Mouse (Mus musculus) hindbrain, embryonic 10.5 days (tissue): ENCODE results near the gene Adssl1. TPM values are rescaled to one million over a fixed set of nuclear protein-coding genes. Genes with fewer than 3 reads are reported as not detected.

Experiments
- DNase-seq: peaks from one replicate; pipeline ENCODE4 v3.0.0-alpha.2; 2017; ENCODE audit warnings: low spot score
- H3K27ac ChIP-seq: fragments of 300-500 bp; sonication (generic); 2 replicates; pipeline ENCODE4 v1.5.1; 2016; ENCODE audit warnings: mild to moderate bottlenecking, moderate library complexity
- H3K27me3 ChIP-seq: fragments of 300-500 bp; sonication (generic); 2 replicates; pipeline ENCODE4 v1.6.1; 2016; ENCODE audit warnings: mild to moderate bottlenecking; ENCODE audit not compliant: poor library complexity, insufficient read depth, severe bottlenecking
- H3K36me3 ChIP-seq: fragments of 300-500 bp; sonication (generic); 2 replicates; pipeline ENCODE4 v1.6.1; 2016; ENCODE audit warnings: mild to moderate bottlenecking, moderate library complexity
- H3K4me1 ChIP-seq: fragments of 300-500 bp; sonication (generic); replicated peaks from 2 replicates; pipeline ENCODE4 v1.6.1; 2016; ENCODE audit warnings: mild to moderate bottlenecking
- H3K4me3 ChIP-seq: fragments of 300-500 bp; sonication (generic); 2 replicates; pipeline ENCODE4 v1.5.1; 2016; ENCODE audit warnings: mild to moderate bottlenecking, moderate library complexity
- H3K9me3 ChIP-seq: fragments of 300-500 bp; sonication (generic); 2 replicates; pipeline ENCODE4 v1.6.1; 2016; ENCODE audit warnings: mild to moderate bottlenecking, moderate library complexity
- WGBS: fragments of 180-500 bp; shearing (Covaris S2); methylation state at CpG from one replicate; pipeline ENCODE4 v1.1.7; 2016; 5-methylcytosine and 5-hydroxymethylcytosine counted together
- polyA plus RNA-seq: library from polyadenylated mRNA; unstranded; fragments of >200 nt; fragmentation: Nextera tagmentation; extraction: Ambion mirVana; gene quantifications from 2 replicates; pipeline ENCODE4 v1.2.1, GENCODE M21; 2016

The Adssl1 gene
- polyA plus RNA-seq, 1 experiment from 2014 or later = 3.7 TPM

DNA sequence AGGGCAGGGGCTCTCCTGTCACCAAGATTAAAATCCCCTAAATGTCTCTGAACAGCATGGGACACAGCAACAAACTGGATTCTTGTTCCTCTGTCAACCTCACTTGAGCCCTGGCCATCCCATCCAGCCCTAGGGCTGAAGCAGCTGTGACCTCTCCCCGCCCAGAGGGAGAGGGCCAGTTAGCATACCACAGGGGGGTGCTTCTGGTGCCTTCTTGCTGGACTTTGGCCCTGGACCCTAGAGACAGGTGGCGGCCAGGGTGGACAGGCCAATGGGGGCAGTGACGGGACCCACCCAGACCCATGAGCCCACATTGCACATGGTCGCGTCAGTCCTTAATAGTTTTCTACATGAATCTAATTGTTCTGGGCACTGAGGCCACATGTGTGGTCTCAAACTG, 34.2 kb downstream of the Adssl1 start:
- Histone ChIP-seq H3K27me3 (no peaks in the 10 kb centered on the region), H3K4me1 (peaks cover 21% of the 10 kb centered on the region), H3K36me3 (peaks cover 100% of the 10 kb centered on the region), H3K9me3 (no peaks in the 10 kb centered on the region), H3K27ac (no peak overlapping the region), H3K4me3 (no peak overlapping the region)
- WGBS = 87% methylated on average over 5 of the region's 5 CpGs
- no peak for DNase-seq

- peaks cover 100% of the 10 kb centered on the region for H3K36me3 ChIP-seq
- no peak for DNase-seq
- H3K27me3 ChIP-seq = no peaks in the 10 kb centered on the region
- H3K4me1 ChIP-seq = peaks cover 61% of the 10 kb centered on the region
- H3K4me3 ChIP-seq = no peak overlapping the region
- no peaks in the 10 kb centered on the region for H3K9me3 ChIP-seq
- no peak overlapping the region for H3K27ac ChIP-seq
- WGBS = 96% methylated on average over 7 of the region's 7 CpGs
These were observed 38.8 kb downstream of the Adssl1 start for GRCm38 (mm10) chr12:112658619-112659018.

DNA sequence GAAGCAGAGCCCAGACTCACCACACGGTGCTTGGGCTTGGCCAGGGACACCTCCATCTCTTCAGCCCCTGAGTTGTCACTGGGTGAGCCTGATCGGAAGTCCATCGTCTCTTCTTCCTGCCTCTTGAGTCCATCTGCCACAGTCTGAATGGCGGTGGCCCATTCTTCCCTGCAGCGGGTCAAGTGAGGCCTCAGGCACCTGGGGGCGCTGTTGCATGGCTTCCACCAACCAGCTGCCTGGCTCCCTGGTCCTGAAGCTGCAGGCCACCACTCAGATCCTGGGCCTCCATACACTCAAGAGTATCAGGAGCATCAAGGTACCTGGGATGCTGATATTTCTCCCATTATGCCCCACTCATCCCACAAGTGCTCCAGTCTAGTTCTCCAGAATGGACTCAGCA, 39.3 kb downstream of the Adssl1 start:
- H3K4me1 ChIP-seq = peaks cover 61% of the 10 kb centered on the region
- peak overlapping the region; percentile 41; the same call in 1 of the 2 replicates for H3K27ac ChIP-seq
- peak; percentile 33 for DNase-seq
- H3K27me3 ChIP-seq = no peaks in the 10 kb centered on the region
- no peak overlapping the region for H3K4me3 ChIP-seq
- no peaks in the 10 kb centered on the region for H3K9me3 ChIP-seq
- WGBS = 84% methylated on average over 6 of the region's 6 CpGs
- peaks cover 100% of the 10 kb centered on the region for H3K36me3 ChIP-seq

- peaks cover 100% of the 10 kb centered on the region for H3K36me3 ChIP-seq
- DNase-seq = peak; percentile 80
- H3K27ac ChIP-seq = peak overlapping the region; percentile 89
- peaks cover 69% of the 10 kb centered on the region for H3K4me1 ChIP-seq
- no peaks in the 10 kb centered on the region for H3K27me3 ChIP-seq
- 38% methylated on average over 5 of the region's 5 CpGs for WGBS
- no peaks in the 10 kb centered on the region for H3K9me3 ChIP-seq
- peak overlapping the region; percentile 32 for H3K4me3 ChIP-seq
These were observed 40.9 kb downstream of the Adssl1 start for GRCm38 (mm10) chr12:112660576-112661326.

DNA sequence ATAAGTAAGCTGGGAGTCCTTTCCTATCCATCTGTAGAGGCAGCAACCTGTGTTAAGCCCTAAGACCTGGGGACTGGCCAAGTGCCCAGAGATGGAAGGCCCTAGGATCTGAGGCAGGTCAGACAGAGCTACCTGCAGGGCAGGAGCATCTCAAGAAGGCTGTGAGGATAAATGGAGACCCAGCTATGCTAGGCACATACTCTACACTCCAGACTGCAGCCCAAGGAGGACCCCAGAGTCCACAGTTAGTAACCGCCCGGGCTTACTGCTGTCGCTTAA, 41.4 kb downstream of the Adssl1 start:
- 83% methylated on average over 3 of the region's 3 CpGs for WGBS
- Histone ChIP-seq H3K4me1 (peaks cover 74% of the 10 kb centered on the region), H3K36me3 (peaks cover 100% of the 10 kb centered on the region)

DNA sequence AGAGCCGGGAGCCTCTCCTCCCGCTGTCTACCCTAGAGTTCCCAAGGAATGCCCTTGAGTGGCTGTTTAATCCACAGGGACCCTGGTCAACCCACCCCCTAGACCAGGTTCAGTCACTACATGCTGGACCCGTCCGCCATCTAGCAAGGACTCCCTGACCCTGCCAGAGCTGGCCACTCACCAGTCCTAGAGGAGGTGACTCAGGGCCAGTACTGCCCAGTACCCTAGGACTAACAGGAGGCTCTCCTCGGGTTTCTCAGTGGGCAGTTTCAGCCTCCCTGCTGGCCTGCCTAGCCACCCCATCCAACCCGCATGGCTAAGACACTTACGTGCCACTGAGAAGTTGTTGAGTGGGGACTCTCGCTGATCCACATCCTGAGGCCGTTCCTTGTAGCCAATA, 42.0 kb downstream of the Adssl1 start:
- Histone ChIP-seq H3K27me3 (no peaks in the 10 kb centered on the region), H3K4me1 (peaks cover 80% of the 10 kb centered on the region), H3K4me3 (no peak overlapping the region), H3K9me3 (no peaks in the 10 kb centered on the region), H3K36me3 (peaks cover 100% of the 10 kb centered on the region), H3K27ac (peak overlapping the region; percentile 89)
- WGBS = 79% methylated on average over 9 of the region's 9 CpGs
- DNase-seq = no peak

More for the DNA sequence above, 41.4 kb downstream of the Adssl1 start:
- peak overlapping the region; percentile 32 for H3K4me3 ChIP-seq
- no peaks in the 10 kb centered on the region for H3K9me3 ChIP-seq
- no peaks in the 10 kb centered on the region for H3K27me3 ChIP-seq
- no peak for DNase-seq
- H3K27ac ChIP-seq = peak overlapping the region; percentile 89

GRCm38 (mm10) chr12:112663303-112663702, 43.5 kb downstream of the Adssl1 start:
- Histone ChIP-seq H3K36me3 (peaks cover 100% of the 10 kb centered on the region), H3K27me3 (no peaks in the 10 kb centered on the region), H3K27ac (peak overlapping the region; percentile 89), H3K4me1 (peaks cover 83% of the 10 kb centered on the region), H3K4me3 (no peak overlapping the region), H3K9me3 (no peaks in the 10 kb centered on the region)
- 92% methylated on average over 11 of the region's 11 CpGs for WGBS
- DNase-seq = no peak

DNA sequence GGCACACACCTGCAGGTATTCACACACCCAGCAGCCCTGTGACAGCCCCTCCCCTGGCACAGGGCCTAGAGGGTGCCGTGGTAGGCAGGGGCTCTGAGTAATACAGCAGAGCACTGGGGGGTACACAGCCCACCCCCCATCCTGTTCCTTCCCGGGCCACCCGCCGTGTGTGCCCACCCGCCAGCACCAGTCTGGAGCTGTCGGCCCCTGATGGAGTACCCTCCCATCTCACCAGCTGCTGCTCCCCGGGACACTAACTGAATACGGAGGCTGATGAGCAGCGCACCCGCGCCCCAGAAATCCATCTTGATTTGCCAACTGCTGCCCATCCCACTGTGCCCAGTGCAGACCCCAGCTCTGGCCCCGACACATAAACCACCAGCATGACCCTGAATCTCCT, 43.9 kb downstream of the Adssl1 start:
- peak overlapping the region; percentile 10; the same call in 1 of the 2 replicates for H3K4me3 ChIP-seq
- DNase-seq = no peak

GRCm38 (mm10) chr12:112664124-112664523, 44.3 kb downstream of the Adssl1 start:
- Histone ChIP-seq H3K27ac (peak overlapping the region; percentile 89), H3K4me3 (peak overlapping the region; percentile 10; the same call in 1 of the 2 replicates), H3K4me1 (peaks cover 89% of the 10 kb centered on the region), H3K9me3 (no peaks in the 10 kb centered on the region), H3K36me3 (peaks cover 100% of the 10 kb centered on the region), H3K27me3 (no peaks in the 10 kb centered on the region)
- WGBS = 43% methylated on average over 2 of the region's 2 CpGs
- peak; percentile 44 for DNase-seq

More for the DNA sequence above, 43.9 kb downstream of the Adssl1 start:
- Histone ChIP-seq H3K4me1 (peaks cover 87% of the 10 kb centered on the region), H3K36me3 (peaks cover 100% of the 10 kb centered on the region), H3K27ac (peak overlapping the region; percentile 89), H3K27me3 (no peaks in the 10 kb centered on the region), H3K9me3 (no peaks in the 10 kb centered on the region)
- 83% methylated on average over 12 of the region's 12 CpGs for WGBS

GRCm38 (mm10) chr12:112664656-112665055, 44.8 kb downstream of the Adssl1 start:
- Histone ChIP-seq H3K36me3 (peaks cover 100% of the 10 kb centered on the region), H3K9me3 (no peaks in the 10 kb centered on the region), H3K27ac (peak overlapping the region; percentile 89), H3K4me3 (no peak overlapping the region; the same call in 1 of the 2 replicates), H3K4me1 (peaks cover 87% of the 10 kb centered on the region), H3K27me3 (no peaks in the 10 kb centered on the region)
- DNase-seq = no peak
- 78% methylated on average over 5 of the region's 5 CpGs for WGBS

GRCm38 (mm10) chr12:112665445-112665844, 45.6 kb downstream of the Adssl1 start:
- no peaks in the 10 kb centered on the region for H3K9me3 ChIP-seq
- peak overlapping the region; percentile 89 for H3K27ac ChIP-seq
- peak; percentile 33 for DNase-seq
- H3K4me3 ChIP-seq = peak overlapping the region; percentile 3; the same call in 1 of the 2 replicates
- H3K27me3 ChIP-seq = no peaks in the 10 kb centered on the region
- WGBS = 83% methylated on average over 18 of the region's 18 CpGs
- H3K4me1 ChIP-seq = peaks cover 87% of the 10 kb centered on the region
- H3K36me3 ChIP-seq = peaks cover 100% of the 10 kb centered on the region

GRCm38 (mm10) chr12:112665881-112666544, 46.2 kb downstream of the Adssl1 start:
- WGBS = 90% methylated on average over 9 of the region's 9 CpGs
- H3K27ac ChIP-seq = peak overlapping the region; percentile 89
- H3K27me3 ChIP-seq = no peaks in the 10 kb centered on the region
- H3K4me3 ChIP-seq = peak overlapping the region; percentile 3; the same call in 1 of the 2 replicates
- H3K4me1 ChIP-seq = peaks cover 87% of the 10 kb centered on the region
- no peaks in the 10 kb centered on the region for H3K9me3 ChIP-seq
- no peak for DNase-seq
- peaks cover 100% of the 10 kb centered on the region for H3K36me3 ChIP-seq

GRCm38 (mm10) chr12:112667619-112668297, 47.9 kb downstream of the Adssl1 start:
- Histone ChIP-seq H3K4me1 (peaks cover 87% of the 10 kb centered on the region), H3K9me3 (no peaks in the 10 kb centered on the region), H3K27ac (peak overlapping the region; percentile 54; the same call in 1 of the 2 replicates), H3K4me3 (no peak overlapping the region), H3K27me3 (no peaks in the 10 kb centered on the region), H3K36me3 (peaks cover 92% of the 10 kb centered on the region)
- 84% methylated on average over 10 of the region's 10 CpGs for WGBS
- DNase-seq = no peak
